Mouse (Mus musculus): ENCODE measurements around the gene Rpp25l. TPM values are rescaled to one million over a fixed set of nuclear protein-coding genes. Genes with fewer than 3 reads are reported as not detected.
"Not testable (repeated sequence)": the region's sequence is repeated elsewhere in the genome, so short reads cannot be mapped to it uniquely, and the experiment has no call there.

Rpp25l gene
- polyA plus RNA-seq, 1 experiment: 9.0 TPM

GRCm38 (mm10) chr4:41695800-41696199 lies 17.5 kb downstream of the Rpp25l start:
- not testable (repeated sequence) for H3K27ac ChIP-seq (replicated peaks; ENCODE audit: low read depth, low read length); H3K4me1 ChIP-seq (ENCODE audit: control insufficient read depth, insufficient read depth, insufficient read length, low read length)
- peak overlapping the region; percentile 14; the same call in 1 of the 2 replicates for H3K4me3 ChIP-seq (ENCODE audit: insufficient read depth, low read depth, low read length)

GRCm38 (mm10) chr4:41693511-41693910 lies 19.8 kb downstream of the Rpp25l start:
- Histone ChIP-seq H3K27ac (replicated peaks; ENCODE audit: low read depth, low read length) (peak overlapping the region; percentile 63; the same call in 1 of the 2 replicates), H3K4me3 (ENCODE audit: insufficient read depth, low read depth, low read length) (peak overlapping the region; percentile 30)
- H3K4me1 ChIP-seq (ENCODE audit: control insufficient read depth, insufficient read depth, insufficient read length, low read length): not testable (repeated sequence)

GRCm38 (mm10) chr4:41690014-41690413 lies 23.3 kb downstream of the Rpp25l start:
- not testable (repeated sequence) for H3K4me1 ChIP-seq (ENCODE audit: control insufficient read depth, insufficient read depth, insufficient read length, low read length); H3K27ac ChIP-seq (replicated peaks; ENCODE audit: low read depth, low read length); H3K4me3 ChIP-seq (ENCODE audit: insufficient read depth, low read depth, low read length)

- H3K4me1 ChIP-seq (ENCODE audit: control insufficient read depth, insufficient read depth, insufficient read length, low read length); H3K27ac ChIP-seq (replicated peaks; ENCODE audit: low read depth, low read length); H3K4me3 ChIP-seq (ENCODE audit: insufficient read depth, low read depth, low read length): not testable (repeated sequence)
These were observed 24.8 kb downstream of the Rpp25l start for GRCm38 (mm10) chr4:41688562-41688961.

GRCm38 (mm10) chr4:41685882-41686492 lies 27.3 kb downstream of the Rpp25l start:
- not testable (repeated sequence) for H3K4me1 ChIP-seq (ENCODE audit: control insufficient read depth, insufficient read depth, insufficient read length, low read length); H3K27ac ChIP-seq (replicated peaks; ENCODE audit: low read depth, low read length); H3K4me3 ChIP-seq (ENCODE audit: insufficient read depth, low read depth, low read length)

GRCm38 (mm10) chr4:41684931-41685453 lies 28.3 kb downstream of the Rpp25l start:
- H3K4me1 ChIP-seq (ENCODE audit: control insufficient read depth, insufficient read depth, insufficient read length, low read length); H3K27ac ChIP-seq (replicated peaks; ENCODE audit: low read depth, low read length); H3K4me3 ChIP-seq (ENCODE audit: insufficient read depth, low read depth, low read length): not testable (repeated sequence)

- not testable (repeated sequence) for H3K27ac ChIP-seq (replicated peaks; ENCODE audit: low read depth, low read length); H3K4me1 ChIP-seq (ENCODE audit: control insufficient read depth, insufficient read depth, insufficient read length, low read length); H3K4me3 ChIP-seq (ENCODE audit: insufficient read depth, low read depth, low read length)
These were observed 29.0 kb downstream of the Rpp25l start for GRCm38 (mm10) chr4:41684131-41684930.

GRCm38 (mm10) chr4:41683303-41683702 lies 30.0 kb downstream of the Rpp25l start:
- not testable (repeated sequence) for H3K27ac ChIP-seq (replicated peaks; ENCODE audit: low read depth, low read length); H3K4me1 ChIP-seq (ENCODE audit: control insufficient read depth, insufficient read depth, insufficient read length, low read length); H3K4me3 ChIP-seq (ENCODE audit: insufficient read depth, low read depth, low read length)

GRCm38 (mm10) chr4:41682789-41683188 lies 30.5 kb downstream of the Rpp25l start:
- peaks cover 3% of the 10 kb centered on the region; the same call in 1 of the 2 replicates for H3K4me1 ChIP-seq (ENCODE audit: control insufficient read depth, insufficient read depth, insufficient read length, low read length)
- H3K4me3 ChIP-seq (ENCODE audit: insufficient read depth, low read depth, low read length): no peak overlapping the region
- H3K27ac ChIP-seq (replicated peaks; ENCODE audit: low read depth, low read length): no peak overlapping the region

GRCm38 (mm10) chr4:41681947-41682346 lies 31.4 kb downstream of the Rpp25l start:
- H3K4me3 ChIP-seq (ENCODE audit: insufficient read depth, low read depth, low read length): no peak overlapping the region
- H3K27ac ChIP-seq (replicated peaks; ENCODE audit: low read depth, low read length): no peak overlapping the region
- peaks cover 3% of the 10 kb centered on the region; the same call in 1 of the 2 replicates for H3K4me1 ChIP-seq (ENCODE audit: control insufficient read depth, insufficient read depth, insufficient read length, low read length)

- peaks cover 3% of the 10 kb centered on the region; the same call in 1 of the 2 replicates for H3K4me1 ChIP-seq (ENCODE audit: control insufficient read depth, insufficient read depth, insufficient read length, low read length)
These were observed 32.2 kb downstream of the Rpp25l start for GRCm38 (mm10) chr4:41681176-41681575.

GRCm38 (mm10) chr4:41679291-41679690 lies 34.0 kb downstream of the Rpp25l start:
- Histone ChIP-seq H3K27ac (replicated peaks; ENCODE audit: low read depth, low read length) (peak overlapping the region; percentile 50), H3K4me3 (ENCODE audit: insufficient read depth, low read depth, low read length) (no peak overlapping the region), H3K4me1 (ENCODE audit: control insufficient read depth, insufficient read depth, insufficient read length, low read length) (peaks cover 3% of the 10 kb centered on the region; the same call in 1 of the 2 replicates)

More at GRCm38 (mm10) chr4:41681176-41681575, 32.2 kb downstream of the Rpp25l start:
- Histone ChIP-seq H3K4me3 (ENCODE audit: insufficient read depth, low read depth, low read length) (no peak overlapping the region), H3K27ac (replicated peaks; ENCODE audit: low read depth, low read length) (no peak overlapping the region)

- H3K4me1 ChIP-seq (ENCODE audit: control insufficient read depth, insufficient read depth, insufficient read length, low read length): peaks cover 3% of the 10 kb centered on the region; the same call in 1 of the 2 replicates
- no peak overlapping the region for H3K4me3 ChIP-seq (ENCODE audit: insufficient read depth, low read depth, low read length)
- H3K27ac ChIP-seq (replicated peaks; ENCODE audit: low read depth, low read length): peak overlapping the region; percentile 50
These were observed 34.5 kb downstream of the Rpp25l start for GRCm38 (mm10) chr4:41678863-41679262.

GRCm38 (mm10) chr4:41677006-41677629 lies 36.2 kb downstream of the Rpp25l start:
- Histone ChIP-seq H3K4me1 (ENCODE audit: control insufficient read depth, insufficient read depth, insufficient read length, low read length) (peaks cover 3% of the 10 kb centered on the region; the same call in 1 of the 2 replicates), H3K27ac (replicated peaks; ENCODE audit: low read depth, low read length) (no peak overlapping the region), H3K4me3 (ENCODE audit: insufficient read depth, low read depth, low read length) (no peak overlapping the region)

Measured in brown adipose tissue, adult 24 weeks (tissue).